Mouse (Mus musculus) lung, adult 2 months (tissue): ENCODE data around the gene Irf2.

Experiments used
- CTCF ChIP-seq: fragments of 200-500 bp; IDR thresholded peaks from 2 replicates; pipeline ENCODE4 v1.5.1; 2011; ENCODE audit warnings: mild to moderate bottlenecking, low read length, control low read depth; ENCODE audit not compliant: insufficient read depth
- POLR2A ChIP-seq: fragments of 200-500 bp; IDR thresholded peaks from 2 replicates; pipeline ENCODE4 v1.6.1; 2011; ENCODE audit warnings: low read depth, mild to moderate bottlenecking, control low read depth, low read length, borderline replicate concordance; ENCODE audit errors: extremely low read depth

- TF ChIP-seq CTCF: no peak
- TF ChIP-seq POLR2A: no peak
Observed at GRCm38 (mm10) chr8:46886216-46886615, 146.7 kb downstream of the Irf2 start.
